Mouse (Mus musculus) intestine, postnatal 0 days (tissue): ENCODE measurements at regions not wholly inside any gene's neighbourhood (a gene's known extent, or its start where the extent isn't known, plus 50 kb on each side); places are given as distances from the start of the nearest gene placed in this dataset.

ENCODE experiments used
- ATAC-seq: fragments of 200-750 bp; cut with Nextera tagmentation; 2 replicates; pipeline ENCODE4 v1.8.0; 2017; ENCODE audit warnings: mild to moderate bottlenecking, moderate TSS enrichment, moderate library complexity
- H3K27ac ChIP-seq: fragments of 300-500 bp; sonication (generic); 2 replicates; pipeline ENCODE4 v1.5.1; 2014; ENCODE audit warnings: mild to moderate bottlenecking, low read depth, low read length, moderate library complexity
- H3K27me3 ChIP-seq: fragments of 300-500 bp; sonication (generic); replicated peaks from 2 replicates; pipeline ENCODE4 v1.6.1; 2014; ENCODE audit warnings: low read length, mixed read lengths; ENCODE audit not compliant: control insufficient read depth, insufficient read depth
- H3K36me3 ChIP-seq: fragments of 300-500 bp; sonication (generic); 2 replicates; pipeline ENCODE4 v1.6.1; 2014; ENCODE audit warnings: mild to moderate bottlenecking, moderate library complexity; ENCODE audit not compliant: control insufficient read depth, insufficient read depth
- H3K4me1 ChIP-seq: fragments of 300-500 bp; sonication (generic); replicated peaks from 2 replicates; pipeline ENCODE4 v1.6.1; 2014; ENCODE audit warnings: antibody characterized with exemption, low read length, mixed read lengths; ENCODE audit not compliant: control insufficient read depth, insufficient read depth
- H3K4me2 ChIP-seq: fragments of 300-500 bp; sonication (generic); replicated peaks from 2 replicates; pipeline ENCODE4 v1.6.1; 2014; ENCODE audit warnings: low read depth, mild to moderate bottlenecking, moderate library complexity
- H3K4me3 ChIP-seq: fragments of 300-500 bp; sonication (generic); 2 replicates; pipeline ENCODE4 v1.5.1; 2014; ENCODE audit warnings: low read depth, low read length
- H3K9ac ChIP-seq: fragments of 300-500 bp; sonication (generic); 2 replicates; pipeline ENCODE4 v1.6.1; 2014; ENCODE audit warnings: mild to moderate bottlenecking, low read depth, low read length
- H3K9me3 ChIP-seq: fragments of 300-500 bp; sonication (generic); 2 replicates; pipeline ENCODE4 v1.6.1; 2016; ENCODE audit warnings: mixed run types; ENCODE audit not compliant: control insufficient read depth
- CTCF ChIP-seq: sonication (generic); IDR thresholded peaks from 2 replicates; pipeline ENCODE4 v1.5.1; 2016; ENCODE audit warnings: low read depth, mild to moderate bottlenecking, control low read depth, antibody characterized with exemption, moderate library complexity
- WGBS: fragments of 180-500 bp; shearing (Covaris S2); extraction: QIAGEN DNeasy Blood & Tissue Kit; methylation state at CpG from one replicate; pipeline ENCODE4 v1.1.7; 2014; 5-methylcytosine and 5-hydroxymethylcytosine counted together

GRCm38 (mm10) chr2:48098931-48099531 lies 714.9 kb upstream of the Acvr2a start:
- Histone ChIP-seq H3K27ac (no peak overlapping the region), H3K27me3 (no peaks in the 10 kb centered on the region), H3K9me3 (no peaks in the 10 kb centered on the region), H3K4me1 (no peaks in the 10 kb centered on the region), H3K4me3 (no peak overlapping the region), H3K9ac (no peak overlapping the region), H3K4me2 (no peak overlapping the region), H3K36me3 (no peaks in the 10 kb centered on the region)
- WGBS: 63% methylated on average over 8 of the region's 8 CpGs
- no peak for TF ChIP-seq CTCF
- no peak for ATAC-seq

DNA sequence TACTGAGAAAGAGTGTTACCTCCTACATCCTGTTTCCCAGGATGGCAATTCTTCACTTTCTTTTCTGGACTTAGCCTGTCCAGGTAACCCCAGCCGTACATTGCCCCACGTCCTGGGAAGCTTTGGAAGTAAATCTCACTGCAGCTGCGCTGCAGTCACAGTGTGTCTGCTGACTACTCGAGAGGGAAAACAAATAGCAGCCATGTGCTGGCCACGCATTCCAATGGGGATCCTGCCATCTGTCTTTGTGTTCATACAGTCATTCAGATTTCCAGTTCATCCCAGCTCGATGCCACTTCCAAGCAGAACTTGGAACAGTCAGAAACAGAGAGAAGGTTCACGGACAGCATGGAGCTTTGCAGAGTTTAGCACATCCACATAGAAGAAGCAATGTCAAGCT lies 690.2 kb upstream of the Acvr2a start:
- Histone ChIP-seq H3K27ac (no peak overlapping the region), H3K27me3 (no peaks in the 10 kb centered on the region), H3K4me3 (no peak overlapping the region), H3K4me1 (no peaks in the 10 kb centered on the region), H3K9me3 (no peaks in the 10 kb centered on the region), H3K9ac (no peak overlapping the region), H3K4me2 (no peak overlapping the region), H3K36me3 (no peaks in the 10 kb centered on the region)
- no peak for TF ChIP-seq CTCF
- ATAC-seq: no peak
- WGBS: 56% methylated on average over 7 of the region's 7 CpGs

DNA sequence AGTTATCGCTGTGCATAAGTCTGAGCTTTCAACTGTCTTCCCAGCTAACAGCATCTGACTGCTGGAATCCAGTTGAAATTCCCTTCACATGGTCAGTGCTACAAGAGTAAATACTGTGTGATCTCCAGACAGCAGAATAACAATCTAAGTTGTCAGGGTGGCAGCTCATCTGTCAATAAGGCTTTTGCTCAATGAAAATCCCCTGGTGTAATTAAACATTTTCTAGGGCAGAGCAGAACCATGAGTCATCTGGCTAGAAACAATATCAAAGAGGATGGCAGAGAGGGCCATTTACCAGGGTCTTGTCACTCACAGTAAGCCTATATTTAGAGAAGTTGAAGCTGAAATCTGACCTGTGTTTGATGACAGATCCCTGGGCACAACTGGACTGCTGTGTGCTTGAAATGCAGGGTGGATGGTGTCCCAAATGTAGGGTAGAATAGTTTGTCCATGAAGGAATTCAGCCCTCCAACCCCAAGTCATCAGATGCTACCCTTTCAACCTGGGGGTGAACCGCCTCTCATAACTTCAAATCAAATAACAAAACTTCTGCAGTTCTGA lies 675.8 kb upstream of the Acvr2a start:
- no peak overlapping the region for H3K4me3 ChIP-seq
- ATAC-seq: no peak
- H3K36me3 ChIP-seq: no peaks in the 10 kb centered on the region
- no peaks in the 10 kb centered on the region for H3K4me1 ChIP-seq
- no peaks in the 10 kb centered on the region for H3K27me3 ChIP-seq
- H3K9ac ChIP-seq: no peak overlapping the region
- no peak overlapping the region for H3K27ac ChIP-seq
- no peak overlapping the region for H3K4me2 ChIP-seq
- WGBS: 91% methylated on average over 2 of the region's 2 CpGs
- TF ChIP-seq CTCF: no peak
- no peaks in the 10 kb centered on the region for H3K9me3 ChIP-seq

DNA sequence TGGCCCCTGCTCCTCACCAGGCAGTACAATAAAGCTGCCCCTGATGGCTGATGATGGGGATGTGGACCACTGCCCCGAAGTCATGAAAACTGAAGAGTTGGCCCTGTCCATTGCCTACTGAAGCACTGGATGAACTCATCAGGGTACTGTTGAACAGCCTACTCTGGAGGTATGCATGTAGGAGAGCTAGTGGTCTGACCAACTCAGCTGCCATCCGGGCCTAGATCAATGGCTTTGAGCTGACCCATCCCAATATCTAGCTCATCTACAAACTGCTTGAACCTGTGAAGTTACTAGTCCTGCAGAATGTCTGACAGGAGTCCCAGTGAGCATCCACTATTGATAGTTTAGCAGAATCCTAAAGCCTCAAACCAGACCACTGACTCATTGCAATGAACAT lies 672.6 kb upstream of the Acvr2a start:
- no peak overlapping the region for H3K4me3 ChIP-seq
- WGBS: 93% methylated on average over 2 of the region's 2 CpGs
- no peaks in the 10 kb centered on the region for H3K36me3 ChIP-seq
- no peaks in the 10 kb centered on the region for H3K9me3 ChIP-seq
- no peaks in the 10 kb centered on the region for H3K4me1 ChIP-seq
- no peaks in the 10 kb centered on the region for H3K27me3 ChIP-seq
- no peak for ATAC-seq
- TF ChIP-seq CTCF: no peak
- no peak overlapping the region for H3K27ac ChIP-seq
- no peak overlapping the region for H3K4me2 ChIP-seq
- no peak overlapping the region for H3K9ac ChIP-seq

GRCm38 (mm10) chr2:48154706-48155105 lies 659.2 kb upstream of the Acvr2a start:
- Histone ChIP-seq H3K4me3 (no peak overlapping the region), H3K9me3 (no peaks in the 10 kb centered on the region), H3K4me2 (no peak overlapping the region), H3K9ac (no peak overlapping the region), H3K27ac (no peak overlapping the region), H3K36me3 (no peaks in the 10 kb centered on the region), H3K27me3 (no peaks in the 10 kb centered on the region), H3K4me1 (no peaks in the 10 kb centered on the region)
- 74% methylated on average over 3 of the region's 3 CpGs for WGBS
- ATAC-seq: no peak
- TF ChIP-seq CTCF: no peak

GRCm38 (mm10) chr2:48172626-48173025 lies 641.3 kb upstream of the Acvr2a start:
- no peak for ATAC-seq
- H3K4me1 ChIP-seq: no peaks in the 10 kb centered on the region
- H3K4me3 ChIP-seq: no peak overlapping the region
- no peak for TF ChIP-seq CTCF
- no peak overlapping the region for H3K27ac ChIP-seq
- no peak overlapping the region for H3K9ac ChIP-seq
- H3K36me3 ChIP-seq: no peaks in the 10 kb centered on the region
- no peak overlapping the region for H3K4me2 ChIP-seq
- no peaks in the 10 kb centered on the region for H3K9me3 ChIP-seq
- WGBS: 72% methylated on average over 1 of the region's 1 CpGs
- H3K27me3 ChIP-seq: no peaks in the 10 kb centered on the region
